Mouse (Mus musculus): ENCODE measurements around the gene Syn2.

The Syn2 gene

DNA sequence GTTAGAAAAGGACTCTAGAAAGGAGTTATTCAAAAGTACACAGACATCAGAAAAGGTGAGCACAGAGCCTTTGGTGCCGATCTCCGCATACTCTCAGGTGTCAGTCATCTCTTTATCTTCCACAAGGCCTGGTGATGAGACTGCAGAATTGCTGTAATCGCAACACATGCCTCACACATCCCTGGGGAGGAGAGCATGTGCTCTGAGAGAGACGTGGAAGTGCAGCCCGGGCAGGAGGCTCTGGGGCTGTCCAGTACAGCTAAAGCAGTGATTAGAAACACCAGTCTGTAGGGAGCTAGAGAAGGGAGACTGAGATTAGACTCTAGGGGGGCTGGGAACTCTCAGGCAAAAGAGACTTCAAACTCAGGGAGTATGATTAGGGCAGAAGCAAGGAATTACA is 155.9 kb downstream of the Syn2 start:
- peak; percentile 51 for DNase-seq (ENCODE audit: low read depth, low spot score)

DNA sequence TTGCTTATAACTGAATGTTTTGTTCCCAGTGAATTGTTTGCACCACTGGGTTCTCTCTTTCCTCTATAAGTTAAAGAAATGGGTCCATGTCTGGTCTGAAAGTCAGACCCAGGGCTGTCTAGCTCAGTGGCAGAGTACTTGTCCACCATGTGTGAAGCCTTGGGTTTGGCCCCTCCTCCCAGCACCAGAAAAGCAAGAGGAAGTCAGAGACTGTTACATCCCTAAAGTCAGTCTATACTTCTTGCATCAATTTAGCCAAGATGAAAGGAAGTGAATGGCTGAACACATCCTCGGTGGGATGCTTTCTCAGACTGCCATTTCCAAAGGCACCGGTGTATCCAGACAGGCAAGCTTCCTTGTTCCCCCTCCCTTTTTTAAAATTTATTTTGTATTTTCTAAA is 156.4 kb downstream of the Syn2 start:
- no peak for DNase-seq (ENCODE audit: low read depth, low spot score)

DNA sequence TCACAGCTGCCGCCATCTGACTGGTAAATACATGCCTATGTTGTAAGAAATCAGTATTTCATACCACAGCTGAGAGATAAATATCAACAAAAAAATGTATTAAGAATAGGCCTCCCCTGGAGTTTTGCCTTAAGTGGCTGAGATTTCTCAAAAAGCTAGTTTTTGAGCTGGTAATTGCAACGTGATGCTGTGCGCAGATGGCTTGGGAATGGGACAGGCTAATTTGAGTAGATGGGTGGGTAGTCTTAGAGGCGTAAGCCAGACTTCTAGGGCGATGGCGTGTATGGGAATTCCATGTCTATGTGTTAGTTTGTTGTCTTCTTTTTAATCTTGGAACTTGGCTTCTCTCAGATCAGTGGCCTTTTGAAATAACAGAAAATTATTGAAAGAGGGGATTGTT is 157.1 kb downstream of the Syn2 start:
- no peak for DNase-seq (ENCODE audit: low read depth, low spot score)

DNA sequence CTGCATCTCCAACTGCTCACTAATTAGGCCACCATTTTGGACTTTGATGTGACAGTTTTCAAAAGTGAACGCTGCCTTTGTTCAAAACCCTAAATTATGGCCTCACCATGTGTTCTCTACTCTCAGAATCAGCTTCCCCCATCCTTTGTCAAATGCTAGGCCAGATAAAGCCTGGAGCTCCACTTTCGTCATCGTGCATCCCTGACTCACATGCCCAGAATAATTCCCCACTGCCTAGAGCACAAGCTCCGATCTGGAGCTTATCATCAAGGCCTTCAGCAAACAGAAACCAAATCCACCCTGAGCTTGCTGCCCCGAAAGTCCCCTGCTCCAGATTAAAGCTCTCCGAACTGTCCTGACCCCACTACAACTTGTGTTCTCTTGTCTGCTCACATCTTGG is 157.9 kb downstream of the Syn2 start:
- DNase-seq (ENCODE audit: low read depth, low spot score), result peak; percentile 36

DNA sequence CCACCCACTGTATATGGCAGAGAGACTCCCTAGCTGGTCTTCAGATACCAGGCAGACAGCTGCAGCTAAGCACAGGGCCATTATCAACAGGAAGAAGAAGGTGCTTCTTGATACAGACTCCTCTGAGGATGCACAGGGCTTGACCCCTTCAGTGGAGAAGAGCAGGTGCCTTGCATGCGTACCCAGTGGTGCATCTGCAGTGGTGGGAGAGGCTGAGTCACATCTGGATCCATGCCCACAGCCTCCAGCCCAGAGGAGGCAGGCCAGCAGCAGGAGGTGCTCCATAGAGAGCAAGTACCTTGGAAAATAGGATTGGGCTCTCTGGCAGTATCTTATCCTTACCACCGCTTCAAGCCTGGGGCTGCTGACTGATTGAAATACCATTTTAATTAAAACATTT is 159.2 kb downstream of the Syn2 start:
- DNase-seq (ENCODE audit: low read depth, low spot score), result peak; percentile 70

DNA sequence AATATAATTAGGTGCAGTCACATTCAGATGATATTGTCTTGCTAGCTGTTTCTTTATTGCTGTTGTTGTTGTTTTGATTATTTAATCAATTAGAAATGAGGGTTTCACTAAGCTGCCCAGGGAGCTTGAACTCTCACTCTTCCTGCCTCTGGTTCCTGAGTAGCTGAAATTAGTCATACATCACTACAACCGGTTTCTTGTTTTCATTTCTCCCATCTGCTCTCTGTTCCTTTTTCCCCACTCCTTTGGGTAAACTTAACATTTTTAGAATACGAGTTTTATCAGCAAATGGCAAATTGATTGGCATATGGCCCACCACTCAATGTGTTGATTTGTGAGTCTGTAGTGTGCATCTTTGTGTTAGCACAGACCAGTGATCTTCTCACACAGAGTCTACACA is 172.4 kb downstream of the Syn2 start:
- DNase-seq (ENCODE audit: low read depth, low spot score), result no peak

DNA sequence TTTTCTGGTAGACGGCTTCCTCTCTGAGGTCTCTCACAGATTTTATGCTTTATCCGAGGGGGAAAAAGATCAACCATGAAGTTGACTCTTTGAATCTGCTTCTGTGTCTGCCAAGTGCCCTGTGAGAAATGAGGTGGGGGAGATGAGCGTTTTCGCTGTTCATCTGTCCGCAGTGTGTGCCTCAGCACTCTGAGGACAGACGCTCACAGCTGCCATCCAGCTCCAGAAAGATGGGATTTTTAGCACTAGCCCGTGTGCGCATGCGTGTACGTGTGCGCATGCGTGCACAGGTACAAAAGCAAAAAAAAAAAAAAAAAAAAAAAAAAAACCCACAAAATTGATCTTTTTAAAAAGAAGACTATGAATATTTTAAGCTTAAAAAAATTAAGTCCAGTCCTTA is 178.1 kb downstream of the Syn2 start:
- DNase-seq (ENCODE audit: low read depth, low spot score), result no peak

DNA sequence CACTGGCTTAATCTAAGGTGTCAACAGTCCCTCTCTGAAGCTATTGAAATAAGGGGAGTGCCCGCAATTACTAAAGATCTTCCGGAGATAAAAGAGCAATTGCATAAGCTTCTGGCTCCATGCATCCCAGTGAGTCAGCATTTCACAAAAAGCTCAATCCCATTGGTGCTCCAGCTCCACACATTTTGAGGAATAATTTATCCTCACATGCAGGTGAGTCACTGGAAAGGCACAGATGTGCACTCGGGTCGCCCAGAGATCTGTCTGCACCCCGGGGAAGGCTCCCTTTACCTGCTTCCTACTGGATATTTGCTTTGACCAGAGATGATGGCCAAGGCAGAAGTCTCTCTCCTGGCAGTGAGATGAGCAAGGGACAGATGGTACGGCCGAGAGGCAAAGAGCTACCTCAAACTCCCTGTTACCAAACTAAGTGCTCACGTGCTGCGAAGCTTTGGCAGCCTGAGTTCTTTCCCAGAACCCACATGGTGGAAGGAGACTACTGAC is 178.6 kb downstream of the Syn2 start:
- DNase-seq (ENCODE audit: low read depth, low spot score), result peak; percentile 80

DNA sequence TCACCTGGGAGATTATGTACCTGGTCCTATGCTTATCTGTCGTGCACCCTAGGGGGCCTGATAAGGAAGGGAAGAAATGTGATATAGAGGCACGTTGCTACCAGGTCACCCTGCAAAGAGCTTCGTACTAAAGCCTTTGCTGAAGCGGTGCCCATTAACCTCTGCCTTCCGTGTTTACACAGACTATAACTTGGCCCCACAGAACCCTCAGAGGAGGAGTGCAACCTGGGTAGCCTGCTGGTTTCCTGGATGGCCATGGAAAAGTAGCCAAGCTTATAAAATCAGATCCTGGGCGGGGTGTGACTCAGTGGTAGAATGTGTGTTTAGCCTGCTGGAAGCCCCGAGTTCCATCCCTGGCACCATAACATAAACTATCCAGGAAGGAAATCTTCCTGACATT is 179.2 kb downstream of the Syn2 start:
- DNase-seq (ENCODE audit: low read depth, low spot score), result no peak

DNA sequence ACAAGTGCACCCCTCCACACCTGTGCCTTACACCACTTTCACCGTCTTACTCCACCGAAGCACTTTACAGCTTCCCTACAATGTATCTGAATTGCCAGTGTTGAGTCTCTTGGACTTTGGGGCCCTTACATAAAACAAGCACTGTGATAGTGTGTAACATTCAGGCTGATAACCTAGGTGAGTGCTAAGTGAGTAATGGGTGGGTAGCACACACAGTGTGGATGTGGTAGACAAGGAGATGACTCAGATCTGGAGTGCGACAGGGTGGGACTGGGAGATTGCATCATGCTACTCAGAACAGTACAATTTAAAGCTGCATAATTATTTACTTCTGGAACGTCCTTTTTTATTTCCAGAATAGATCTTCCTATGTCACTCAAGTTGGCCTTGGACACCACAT is 181.1 kb downstream of the Syn2 start:
- DNase-seq (ENCODE audit: low read depth, low spot score), result peak; percentile 74

DNA sequence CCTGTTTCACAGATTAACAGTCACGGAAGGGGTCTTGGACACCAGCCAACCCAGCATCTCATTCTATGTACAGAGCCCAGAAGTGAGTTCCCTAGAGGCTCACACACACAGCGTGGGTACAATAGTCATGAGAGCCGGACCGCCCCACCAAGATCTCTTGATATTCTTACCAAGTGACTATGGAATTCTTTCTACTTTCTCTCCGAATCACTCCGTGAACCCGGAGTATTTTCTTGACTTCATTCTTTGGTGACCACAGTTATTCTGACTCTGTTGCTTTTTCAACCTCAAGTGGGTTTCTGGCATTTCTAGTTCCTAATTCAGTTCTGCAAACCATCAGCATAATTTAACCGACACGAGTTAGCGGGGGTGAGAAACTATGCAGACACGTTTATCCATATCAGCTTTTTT is 182.1 kb downstream of the Syn2 start:
- peak; percentile 56 for DNase-seq (ENCODE audit: low read depth, low spot score)

DNA sequence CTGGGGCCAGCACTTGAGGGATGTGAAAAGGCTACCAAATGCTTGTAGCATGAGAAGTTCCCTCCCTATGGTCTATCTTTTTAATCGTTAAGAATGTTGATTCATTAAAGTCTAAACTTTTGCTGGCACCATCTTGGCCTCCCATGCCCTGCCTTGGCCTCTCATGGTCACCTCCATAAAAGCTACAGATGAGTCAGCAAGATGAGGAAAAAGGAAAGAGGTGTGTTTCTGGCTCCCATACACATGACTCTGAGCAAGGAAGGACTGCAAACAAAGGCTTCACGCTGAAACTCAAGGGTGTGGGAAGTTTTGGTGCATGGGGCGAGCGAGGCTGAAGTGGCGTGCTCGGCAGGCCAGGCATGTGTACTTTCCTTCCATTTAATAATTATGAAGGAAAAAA is 184.1 kb downstream of the Syn2 start:
- no peak for DNase-seq (ENCODE audit: low read depth, low spot score)

DNA sequence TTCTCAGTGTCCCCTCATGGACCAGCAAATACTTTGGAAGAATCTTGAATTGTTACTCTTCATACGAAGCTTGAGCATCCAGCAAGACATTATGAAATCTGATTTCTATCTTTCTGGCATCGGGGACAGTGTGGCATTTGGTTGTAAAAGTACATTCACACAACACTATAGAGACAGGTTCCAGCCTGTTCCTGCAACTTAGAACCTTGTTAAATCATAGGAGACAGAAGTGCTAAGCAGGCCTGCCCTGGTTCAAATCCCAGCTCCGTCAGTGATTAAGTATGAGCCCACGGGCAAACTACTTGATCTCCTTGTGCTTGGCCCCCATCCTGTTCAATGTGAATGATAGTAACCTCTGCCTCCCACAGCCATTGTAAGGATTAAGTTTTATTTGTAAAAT is 185.0 kb downstream of the Syn2 start:
- no peak for DNase-seq (ENCODE audit: low read depth, low spot score)

DNA sequence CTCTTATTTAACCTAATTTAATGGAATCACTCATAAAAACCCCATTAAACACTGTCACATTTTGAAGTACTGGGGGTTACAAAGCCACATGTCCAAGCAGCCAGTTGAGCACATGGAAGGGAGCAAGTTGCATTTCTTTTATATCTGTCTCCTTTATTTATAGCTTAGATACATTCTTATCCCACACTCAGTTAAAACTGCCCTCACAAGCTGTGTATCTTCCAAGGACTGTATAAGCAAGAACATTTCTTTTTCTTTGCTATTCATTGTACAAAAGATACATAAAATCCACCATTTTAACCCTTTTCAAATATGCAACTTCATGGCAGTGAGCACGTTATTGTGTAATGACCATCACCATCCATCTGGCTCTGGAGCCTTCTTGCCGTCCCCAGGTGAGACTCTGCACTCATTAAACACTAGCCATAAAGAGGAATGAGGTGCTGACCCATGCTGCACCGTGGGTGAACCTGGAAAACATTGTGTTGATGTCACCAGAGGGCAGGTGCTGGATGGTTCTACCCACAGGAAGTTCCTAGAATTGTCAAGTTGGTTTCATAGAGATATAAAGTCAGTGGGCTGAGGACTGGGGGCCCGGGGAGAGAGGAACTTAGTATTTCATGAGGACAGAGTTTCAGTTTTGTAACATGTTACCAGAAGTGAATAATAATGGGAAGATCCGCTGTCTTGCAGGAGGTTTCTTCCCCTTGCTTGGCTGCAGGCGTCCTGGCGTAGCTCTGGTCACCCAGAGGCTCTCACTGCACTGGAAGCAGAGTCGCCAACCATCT is 186.4 kb downstream of the Syn2 start:
- no peak for DNase-seq (ENCODE audit: low read depth, low spot score)

DNA sequence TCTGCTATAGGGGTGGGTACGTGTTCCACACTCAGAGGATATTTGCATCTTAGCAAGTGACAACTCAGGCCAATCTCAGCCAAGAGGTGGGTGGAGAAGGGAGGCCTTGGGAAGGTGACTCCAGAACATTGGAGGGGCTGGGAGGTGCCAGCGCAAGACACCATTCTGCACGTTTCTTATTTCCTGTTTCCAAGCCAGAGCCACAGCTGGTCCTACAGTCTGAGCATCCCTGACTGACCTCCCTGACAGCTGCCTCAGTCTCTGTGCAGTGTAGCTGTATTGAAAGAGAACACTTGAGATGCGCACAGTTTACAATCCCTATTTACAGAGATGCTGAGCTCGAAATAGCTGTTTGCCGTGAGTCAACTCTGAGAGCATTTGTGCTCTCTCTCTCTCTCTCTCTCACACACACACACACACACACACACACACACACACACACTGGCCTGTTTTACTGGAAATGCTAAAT is 187.2 kb downstream of the Syn2 start:
- DNase-seq (ENCODE audit: low read depth, low spot score), result no peak

DNA sequence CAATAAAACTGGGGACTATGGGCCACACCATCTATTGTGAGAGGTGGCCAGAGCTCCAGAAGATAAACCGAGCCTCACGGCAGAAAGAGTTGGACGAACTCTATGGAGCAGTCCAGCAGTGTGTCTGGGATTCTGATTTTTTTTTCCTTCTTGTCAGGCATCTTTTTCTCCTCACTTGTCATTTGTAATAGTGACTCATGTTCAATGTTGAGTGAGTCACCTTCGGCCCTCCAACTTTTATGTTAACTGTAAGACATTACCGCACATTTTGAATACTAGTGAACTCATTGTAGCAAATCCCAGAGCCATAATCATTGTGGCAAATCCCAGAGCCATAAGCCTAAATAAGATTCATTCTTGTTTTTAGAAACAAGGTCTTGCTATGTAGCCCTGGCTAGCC is 188.3 kb downstream of the Syn2 start:
- DNase-seq (ENCODE audit: low read depth, low spot score), result peak; percentile 92

DNA sequence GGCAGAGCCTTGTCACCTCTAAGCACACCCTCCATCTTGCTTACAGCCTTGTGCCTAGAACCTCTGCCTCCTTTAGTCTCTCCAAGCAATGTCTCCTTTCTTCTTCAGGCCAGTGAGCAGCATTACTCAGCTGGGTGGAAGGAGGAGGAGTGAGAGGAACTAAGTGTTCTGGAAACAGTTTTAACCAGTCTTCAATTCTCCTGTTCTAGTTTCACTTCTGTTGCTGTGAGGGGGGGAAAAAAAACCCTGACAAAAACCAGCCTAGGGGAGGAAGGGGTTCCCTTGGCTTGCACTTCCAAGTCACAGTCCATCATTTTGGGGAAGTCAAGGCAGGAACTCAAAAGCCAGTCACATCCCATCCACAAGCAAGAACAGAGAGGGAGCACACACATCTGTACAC is 196.3 kb downstream of the Syn2 start:
- DNase-seq (ENCODE audit: low read depth, low spot score), result no peak

Measured in 3T3-L1 (cell line).